Mouse (Mus musculus): ENCODE measurements around the gene Padi4. TPM values are rescaled to one million over a fixed set of nuclear protein-coding genes. Genes with fewer than 3 reads are reported as not detected.

Padi4 gene
- polyA plus RNA-seq (2014; fragmentation: Illumina TruSeq; extraction: RNeasy Lipid Tissue Mini Kit (QIAGEN cat#74804); ENCODE audit: low replicate concordance), result not detected

GRCm38 (mm10) chr4:140774025-140774800 lies at the start of gene Padi4:
TSS of gene Padi4 (minus strand) at chr4:140774236.

DNA sequence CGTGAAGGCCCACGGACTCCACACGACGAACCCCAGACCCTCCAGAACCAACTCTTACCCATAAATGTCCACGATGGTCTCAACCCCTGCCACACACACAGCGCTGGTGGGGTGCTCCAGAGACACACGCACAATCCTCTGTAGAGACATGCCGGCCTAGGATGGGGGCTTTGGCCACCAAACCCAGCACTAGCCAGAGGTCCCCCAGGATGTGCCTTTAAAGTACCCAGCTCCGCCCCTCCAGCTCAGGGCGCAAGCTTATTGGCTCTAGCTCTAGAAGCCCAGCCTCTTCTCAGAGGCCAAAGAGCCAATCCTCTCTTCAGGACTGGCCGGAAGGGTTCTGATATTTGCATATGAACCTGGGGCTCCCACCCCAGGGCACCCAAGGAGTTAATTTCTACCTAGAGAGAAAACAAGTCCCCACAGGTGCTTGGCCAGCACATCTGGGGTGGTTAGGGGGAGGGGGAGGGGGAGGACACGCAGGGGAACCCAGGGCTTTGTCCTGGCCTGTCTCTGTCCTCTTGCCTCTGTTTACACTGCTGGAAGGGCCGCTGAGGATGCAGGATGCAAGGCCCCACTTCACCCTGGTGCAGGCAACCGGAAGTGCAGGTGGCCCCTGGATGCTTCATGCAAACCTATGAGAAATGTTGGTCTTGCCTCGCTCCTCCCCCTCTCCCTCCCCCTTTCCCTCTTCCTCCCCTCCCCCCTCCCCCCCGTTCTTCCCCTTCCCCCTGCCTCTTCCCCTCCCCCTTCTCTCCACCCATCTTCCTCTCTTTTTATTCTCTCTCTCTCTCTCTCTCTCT lies 36.6 kb upstream of the Padi4 start, which contains the start of gene Padi3:
TSS of gene Padi3 (minus strand) at position 191 of the 803 bp plus-strand sequence.

GRCm38 (mm10) chr4:140742543-140742942 lies 31.5 kb downstream of the Padi4 start, which contains the start of gene Padi6:
TSS of gene Padi6 (minus strand) at chr4:140742643.

DNA sequence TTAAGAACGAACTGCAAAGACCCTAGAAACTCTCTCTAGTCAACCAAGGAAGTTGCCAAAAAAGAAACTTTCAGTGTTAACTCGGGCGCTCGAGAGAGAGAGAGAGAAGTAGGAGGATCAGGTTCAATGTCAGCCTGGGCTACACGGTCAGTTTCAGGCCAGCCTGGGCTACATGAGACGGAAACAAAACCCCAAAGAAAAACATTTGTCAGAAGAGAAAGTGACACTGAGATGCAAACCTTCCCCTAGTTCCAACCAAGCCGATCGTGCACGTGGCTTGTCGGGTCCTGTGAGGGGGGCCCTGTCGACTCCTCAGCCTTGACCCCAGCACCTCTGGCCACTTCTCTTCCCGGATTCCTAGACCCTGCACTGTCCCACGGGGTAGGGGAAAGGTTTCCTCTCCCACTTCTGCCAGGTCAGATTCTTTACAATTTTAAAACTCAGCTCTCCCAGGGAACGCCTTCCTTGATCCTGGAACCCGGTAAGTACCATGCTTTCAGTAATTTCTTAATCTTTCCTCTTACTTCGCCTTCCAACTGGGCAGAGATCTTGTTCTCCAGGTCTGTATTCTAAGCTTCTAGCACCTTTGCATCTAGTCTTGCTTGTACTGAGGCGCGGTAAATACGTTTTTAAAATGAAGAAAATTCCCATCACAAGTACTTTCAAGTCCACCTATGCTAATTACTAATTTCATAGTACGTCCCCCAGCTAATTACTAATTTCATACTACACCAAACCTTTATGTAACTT lies 73.6 kb downstream of the Padi4 start, which contains the start of gene Rcc2:
TSS of gene Rcc2 (plus strand) at position 273 of the 750 bp plus-strand sequence.

Other genes with a start within 250 kb of the Padi4 start
- 0.56 TPM for gene Arhgef10l, start 108.2 kb downstream of the Padi4 start, polyA plus RNA-seq (2014; fragmentation: Illumina TruSeq; extraction: RNeasy Lipid Tissue Mini Kit (QIAGEN cat#74804); ENCODE audit: low replicate concordance)
- 3.2 TPM for gene Rcc2, start 73.7 kb downstream of the Padi4 start, polyA plus RNA-seq (2014; fragmentation: Illumina TruSeq; extraction: RNeasy Lipid Tissue Mini Kit (QIAGEN cat#74804); ENCODE audit: low replicate concordance)
- not detected for gene Padi6, start 31.6 kb downstream of the Padi4 start, polyA plus RNA-seq (2014; fragmentation: Illumina TruSeq; extraction: RNeasy Lipid Tissue Mini Kit (QIAGEN cat#74804); ENCODE audit: low replicate concordance)
- not detected for gene Padi3, start 36.4 kb upstream of the Padi4 start, polyA plus RNA-seq (2014; fragmentation: Illumina TruSeq; extraction: RNeasy Lipid Tissue Mini Kit (QIAGEN cat#74804); ENCODE audit: low replicate concordance)
- gene Padi1, start 71.5 kb upstream of the Padi4 start, polyA plus RNA-seq (2014; fragmentation: Illumina TruSeq; extraction: RNeasy Lipid Tissue Mini Kit (QIAGEN cat#74804); ENCODE audit: low replicate concordance), result not detected
- gene Padi2, start 132.1 kb upstream of the Padi4 start, polyA plus RNA-seq (2014; fragmentation: Illumina TruSeq; extraction: RNeasy Lipid Tissue Mini Kit (QIAGEN cat#74804); ENCODE audit: low replicate concordance), result 0.63 TPM
- gene Sdhb, start 187.0 kb upstream of the Padi4 start, polyA plus RNA-seq (2014; fragmentation: Illumina TruSeq; extraction: RNeasy Lipid Tissue Mini Kit (QIAGEN cat#74804); ENCODE audit: low replicate concordance), result 90.7 TPM
- gene Atp13a2, start 212.6 kb upstream of the Padi4 start, polyA plus RNA-seq (2014; fragmentation: Illumina TruSeq; extraction: RNeasy Lipid Tissue Mini Kit (QIAGEN cat#74804); ENCODE audit: low replicate concordance), result 0.15 TPM
- gene Mfap2, start 236.2 kb upstream of the Padi4 start, polyA plus RNA-seq (2014; fragmentation: Illumina TruSeq; extraction: RNeasy Lipid Tissue Mini Kit (QIAGEN cat#74804); ENCODE audit: low replicate concordance), result not detected

Data from small intestine, adult 10 weeks (tissue).